Mouse (Mus musculus) T-helper 1 cell (primary cell): ENCODE results near the gene Prrc2a.

ENCODE experiments used
- in situ Hi-C: fragments of 300-600 bp; cut with MboI, MseI; formaldehyde crosslinking; loops from one replicate; pipeline ENCODE4 v1.15.1; 2025; ENCODE audit warnings: high pct_unique_total_duplicates

Gene Prrc2a

GRCm38 (mm10) chr17:35163326-35164081 lies 1.2 kb downstream of the Prrc2a start:
- in situ Hi-C loops = no loop called here

GRCm38 (mm10) chr17:35162730-35163129 lies 2.0 kb downstream of the Prrc2a start:
- in situ Hi-C loops = no loop called here

- in situ Hi-C loops = no loop called here
Measured at GRCm38 (mm10) chr17:35162121-35162520, 2.6 kb downstream of the Prrc2a start.

- in situ Hi-C loops = no loop called here
Measured at GRCm38 (mm10) chr17:35161421-35161820, 3.3 kb downstream of the Prrc2a start.

GRCm38 (mm10) chr17:35159638-35160037 lies 5.1 kb downstream of the Prrc2a start:
- in situ Hi-C loops = no loop called here

- in situ Hi-C loops = no loop called here
Measured at GRCm38 (mm10) chr17:35158850-35159593, 5.7 kb downstream of the Prrc2a start.

GRCm38 (mm10) chr17:35157661-35158175 lies 7.0 kb downstream of the Prrc2a start:
- in situ Hi-C loops = no loop called here

- in situ Hi-C loops = no loop called here
Measured at GRCm38 (mm10) chr17:35157254-35157653, 7.4 kb downstream of the Prrc2a start.

- in situ Hi-C loops = no loop called here
Measured at GRCm38 (mm10) chr17:35156461-35157200, 8.1 kb downstream of the Prrc2a start.

- in situ Hi-C loops = no loop called here
Measured at GRCm38 (mm10) chr17:35155451-35155850, 9.2 kb downstream of the Prrc2a start.

GRCm38 (mm10) chr17:35154616-35155015 lies 10.1 kb downstream of the Prrc2a start:
- in situ Hi-C loops = no loop called here

- in situ Hi-C loops = no loop called here
Measured at GRCm38 (mm10) chr17:35153931-35154330, 10.8 kb downstream of the Prrc2a start.

GRCm38 (mm10) chr17:35153077-35153476 lies 11.6 kb downstream of the Prrc2a start:
- in situ Hi-C loops = no loop called here

- in situ Hi-C loops = no loop called here
Measured at GRCm38 (mm10) chr17:35152121-35152520, 12.6 kb downstream of the Prrc2a start.

GRCm38 (mm10) chr17:35147922-35148639 lies 16.6 kb downstream of the Prrc2a start:
- in situ Hi-C loops = no loop called here

- in situ Hi-C loops = no loop called here
Measured at GRCm38 (mm10) chr17:35147348-35147747, 17.3 kb downstream of the Prrc2a start.

- in situ Hi-C loops = no loop called here
Measured at GRCm38 (mm10) chr17:35146139-35146538, 18.6 kb downstream of the Prrc2a start.

GRCm38 (mm10) chr17:35141971-35142370 lies 22.7 kb downstream of the Prrc2a start:
- in situ Hi-C loops = no loop called here

- in situ Hi-C loops = no loop called here
Measured at GRCm38 (mm10) chr17:35140490-35140996, 24.2 kb downstream of the Prrc2a start.

GRCm38 (mm10) chr17:35139269-35139668 lies 25.4 kb downstream of the Prrc2a start:
- in situ Hi-C loops = no loop called here
